In genomic region chr5:100605828-100606229, GRCm38 (mm10) we compare ENCODE assay signal across 9 mouse cellular contexts. TPM values are rescaled to one million over a fixed set of nuclear protein-coding genes. Genes with fewer than 3 reads are reported as not detected.
DNase-seq lines count a peak whose midpoint lies in the region; ATAC-seq and TF ChIP-seq lines count a peak whose summit lies in the region.
"Had no signal": no experiment of that assay in that cellular context is flagged by ENCODE, and none has a peak within 500 bp of the region (broad histone marks: within the 10 kb centered on the region; RNA-seq: fewer than 3 reads in every experiment).

No protein-coding gene starts in this region.

- WGBS in neural tube, embryonic 13.5 days, result 66% methylated on average over 9 of the region's 9 CpGs
- WGBS in stomach, postnatal 0 days, result 10% methylated on average over 9 of the region's 9 CpGs

- TF ChIP-seq CTCF in stomach, postnatal 0 days (IDR thresholded peaks at IDR 0.05; ENCODE audit: low read depth), result no peak

- H3K4me1 ChIP-seq in neural tube, embryonic 13.5 days (replicated peaks), result 0 out of 2 replicates have a peak, but pooled peaks cover 4% of the 10 kb centered on the region
- H3K4me1 ChIP-seq in stomach, postnatal 0 days (replicated peaks; ENCODE audit: control insufficient read depth, insufficient read depth), result no peaks in the 10 kb centered on the region

- no peak overlapping the region for H3K9ac ChIP-seq in neural tube, embryonic 13.5 days
- no peak overlapping the region for H3K9ac ChIP-seq in stomach, postnatal 0 days (ENCODE audit: low read length)

- DNase-seq in neural tube, embryonic 10.5 days (ENCODE audit: extremely low spot score, low spot score), result no peak
- DNase-seq in gastrocnemius, postnatal 4 days (ENCODE audit: low spot score in 2 of 2), result peak; percentile 51 to 85
- peak; percentile 84 for DNase-seq in kidney, postnatal 10 days
- peak; percentile 49 for DNase-seq in stomach, postnatal 0 days (ENCODE audit: low spot score)
- no peak for DNase-seq in right cerebral cortex, adult 18-20 months
- no peak for DNase-seq in cerebellum, postnatal 36 days
- DNase-seq in frontal cortex, postnatal 36 days (ENCODE audit: low spot score in 2 of 2), result no peak

- H3K36me3 ChIP-seq in neural tube, embryonic 13.5 days, result no peaks in the 10 kb centered on the region
- H3K36me3 ChIP-seq in stomach, postnatal 0 days (ENCODE audit: control insufficient read depth, insufficient read depth, low read length), result no peaks in the 10 kb centered on the region

- H3K4me3 ChIP-seq in neural tube, embryonic 13.5 days, result no peak overlapping the region
- H3K4me3 ChIP-seq in stomach, postnatal 0 days (ENCODE audit: low read depth, low read length), result no peak overlapping the region

- H3K9me3 ChIP-seq in neural tube, embryonic 13.5 days, result no peaks in the 10 kb centered on the region
- no peaks in the 10 kb centered on the region for H3K9me3 ChIP-seq in stomach, postnatal 0 days (ENCODE audit: control insufficient read depth, low read length)

- TF ChIP-seq EP300 in stomach, postnatal 0 days (optimal IDR thresholded peaks at IDR 0.05), result no peak

- H3K4me2 ChIP-seq in neural tube, embryonic 13.5 days, result peak overlapping the region; percentile 20
- H3K4me2 ChIP-seq in stomach, postnatal 0 days (replicated peaks; ENCODE audit: low read depth), result peak overlapping the region; percentile 33; the same call in 1 of the 2 replicates

- no peaks in the 10 kb centered on the region for H3K27me3 ChIP-seq in neural tube, embryonic 13.5 days
- H3K27me3 ChIP-seq in stomach, postnatal 0 days (ENCODE audit: control insufficient read depth, insufficient read depth, low read length), result no peaks in the 10 kb centered on the region

- no peak for ATAC-seq in neural tube, embryonic 13.5 days (ENCODE audit: low read depth)
- ATAC-seq in stomach, postnatal 0 days (ENCODE audit: low FRiP score, low TSS enrichment), result peak; percentile 69; the same call in 1 of the 2 replicates

- peak overlapping the region; percentile 24; the same call in 1 of the 2 replicates for H3K27ac ChIP-seq in neural tube, embryonic 13.5 days (replicated peaks)
- peak overlapping the region; percentile 83 for H3K27ac ChIP-seq in stomach, postnatal 0 days (replicated peaks)

RNA-seq across cellular contexts. Expression of gene Plac8, which starts 33.8 kb away (rescaled TPM):
- 1.7 and 2.2 TPM in 2 replicates for polyA plus RNA-seq in neural tube, embryonic 13.5 days (2015; fragmentation: Nextera tagmentation; extraction: Ambion mirVana)
- total RNA-seq in gastrocnemius, postnatal 4 days (2021), result 1 to 10 TPM; 2.3 to 7.1 TPM
- polyA plus RNA-seq in stomach, postnatal 0 days (2015; fragmentation: Nextera tagmentation; extraction: Ambion mirVana), result 379 and 398 TPM in 2 replicates
- total RNA-seq: left cerebral cortex, postnatal 10 days had no signal

Comparison
In these comparisons a context has a peak if more than half of its experiments do, and no peak if none do; other contexts are left out.
1. DNase-seq: peak in gastrocnemius, postnatal 4 days (2 of 2), kidney, postnatal 10 days (single experiment) and stomach, postnatal 0 days (single experiment); none in neural tube, embryonic 10.5 days (single experiment), right cerebral cortex, adult 18-20 months (single experiment), cerebellum, postnatal 36 days (0 of 2) and frontal cortex, postnatal 36 days (0 of 2).
2. RNA of gene Plac8, which starts 33.8 kb away (polyA plus RNA-seq): 379 to 398 TPM in stomach, postnatal 0 days; 1.7 to 2.2 TPM in neural tube, embryonic 13.5 days; every median in the first group is over 100 times any median in the second.